ENCODE assay signal across 10 mouse cellular contexts in the genomic region with DNA sequence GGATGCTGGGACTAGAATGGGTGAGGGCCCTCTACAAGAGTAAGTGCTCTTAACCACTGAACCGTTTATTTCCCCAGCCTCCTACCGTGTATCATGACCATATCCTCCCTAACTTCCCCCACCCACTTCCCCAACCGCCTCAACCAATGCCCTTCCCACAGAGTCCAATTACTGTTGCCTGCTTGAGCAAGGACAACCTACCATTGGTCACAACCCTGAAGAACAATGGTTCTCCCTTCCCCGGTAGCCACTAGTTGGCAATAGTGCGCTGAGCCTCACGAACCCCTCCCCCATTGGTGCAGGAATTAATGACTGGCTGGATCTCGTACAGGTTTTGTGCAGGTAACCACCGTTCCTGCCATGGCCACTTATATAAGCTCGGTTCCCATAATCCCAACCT. TPM values are rescaled to one million over a fixed set of nuclear protein-coding genes. Genes with fewer than 3 reads are reported as not detected.
DNase-seq lines count a peak whose midpoint lies in the region; ATAC-seq and TF ChIP-seq lines count a peak whose summit lies in the region.
"Had no signal": no experiment of that assay in that cellular context is flagged by ENCODE, and none has a peak within 500 bp of the region (broad histone marks: within the 10 kb centered on the region; RNA-seq: fewer than 3 reads in every experiment).

No protein-coding gene starts in this region.

- no peaks in the 10 kb centered on the region for H3K36me3 ChIP-seq in liver, embryonic 11.5 days (ENCODE audit: control insufficient read depth, insufficient read depth, low read length)
- H3K36me3 ChIP-seq in liver, embryonic 13.5 days = no peaks in the 10 kb centered on the region
- H3K36me3 ChIP-seq: embryonic facial prominence, embryonic 10.5 days; midbrain, embryonic 15.5 days had no signal

- no peak for ATAC-seq in liver, embryonic 11.5 days (replicated peaks; ENCODE audit: low FRiP score)
- peak; percentile 45; the same call in 1 of the 2 replicates for ATAC-seq in liver, embryonic 13.5 days (ENCODE audit: low read depth)
- ATAC-seq: midbrain, embryonic 15.5 days had no signal

- no peak for TF ChIP-seq POLR2A in bone marrow, adult 2 months (IDR thresholded peaks at IDR 0.05; ENCODE audit: borderline replicate concordance, control insufficient read depth, low read depth, low read length)

- WGBS in liver, embryonic 11.5 days = 40% methylated on average over 9 of the region's 9 CpGs
- WGBS in bone marrow, adult 2 months = 26% methylated on average over 9 of the region's 9 CpGs
- WGBS in liver, embryonic 13.5 days (ENCODE audit: insufficient replicate concordance) = 38% methylated on average over 9 of the region's 9 CpGs

- H3K9ac ChIP-seq in liver, embryonic 11.5 days (ENCODE audit: low read depth, low read length) = no peak overlapping the region
- H3K9ac ChIP-seq in liver, embryonic 13.5 days = no peak overlapping the region
- H3K9ac ChIP-seq: midbrain, embryonic 15.5 days had no signal

- H3K4me2 ChIP-seq in liver, embryonic 11.5 days = no peak overlapping the region
- no peak overlapping the region for H3K4me2 ChIP-seq in liver, embryonic 13.5 days
- H3K4me2 ChIP-seq: midbrain, embryonic 15.5 days had no signal

- H3K9me3 ChIP-seq in liver, embryonic 11.5 days (ENCODE audit: control insufficient read depth, low read length) = no peaks in the 10 kb centered on the region
- H3K9me3 ChIP-seq in liver, embryonic 13.5 days (replicated peaks) = no peaks in the 10 kb centered on the region
- H3K9me3 ChIP-seq: embryonic facial prominence, embryonic 10.5 days; midbrain, embryonic 15.5 days had no signal

- no peaks in the 10 kb centered on the region for H3K27me3 ChIP-seq in liver, embryonic 11.5 days (replicated peaks; ENCODE audit: control insufficient read depth, insufficient read depth, low read length)
- no peaks in the 10 kb centered on the region for H3K27me3 ChIP-seq in liver, embryonic 13.5 days
- H3K27me3 ChIP-seq: midbrain, embryonic 15.5 days had no signal

- DNase-seq in liver = peak; percentile 38
- DNase-seq in liver, embryonic 11.5 days (ENCODE audit: low spot score) = no peak
- DNase-seq in liver, embryonic 13.5 days = no peak
- peak; percentile 20 to 43 for DNase-seq in natural killer cell, adult 2 months (ENCODE audit: low spot score in 2 of 2)
- no peak for DNase-seq in adrenal gland, adult 2 months
- DNase-seq in cerebellum, adult 8-10 months = no peak
- DNase-seq: gastrocnemius, postnatal 36 days had no signal

- H3K27ac ChIP-seq in liver, embryonic 11.5 days (ENCODE audit: low read depth, low read length) = no peak overlapping the region
- H3K27ac ChIP-seq in bone marrow, adult 2 months (ENCODE audit: control insufficient read depth, insufficient read depth, low read depth, low read length, poor library complexity) = peak overlapping the region; percentile 40; the same call in 1 of the 2 replicates
- H3K27ac ChIP-seq in liver, embryonic 13.5 days = no peak overlapping the region
- H3K27ac ChIP-seq: embryonic facial prominence, embryonic 10.5 days; midbrain, embryonic 15.5 days had no signal

- no peak overlapping the region for H3K4me3 ChIP-seq in liver, embryonic 11.5 days (ENCODE audit: low read depth, low read length)
- no peak overlapping the region for H3K4me3 ChIP-seq in bone marrow, adult 2 months (replicated peaks; ENCODE audit: control insufficient read depth, low read depth, low read length)
- no peak overlapping the region for H3K4me3 ChIP-seq in liver, embryonic 13.5 days (replicated peaks)
- H3K4me3 ChIP-seq: embryonic facial prominence, embryonic 10.5 days; midbrain, embryonic 15.5 days had no signal

- peaks cover 14% of the 10 kb centered on the region for H3K4me1 ChIP-seq in liver, embryonic 11.5 days (replicated peaks; ENCODE audit: control insufficient read depth, insufficient read depth, low read length)
- H3K4me1 ChIP-seq in bone marrow, adult 2 months (ENCODE audit: control insufficient read depth, insufficient read depth, low read length) = peaks cover 12% of the 10 kb centered on the region
- H3K4me1 ChIP-seq in liver, embryonic 13.5 days (replicated peaks) = peaks cover 50% of the 10 kb centered on the region
- H3K4me1 ChIP-seq: midbrain, embryonic 15.5 days had no signal

- peak; percentile 44; the same call in 1 of the 2 replicates for TF ChIP-seq CTCF in bone marrow, adult 2 months (IDR thresholded peaks at IDR 0.05; ENCODE audit: control insufficient read depth, insufficient read depth, low read length)

RNA-seq across cellular contexts. Expression of a gene that starts 19.6 kb away (rescaled TPM):
- polyA plus RNA-seq in liver, embryonic 11.5 days (2014; fragmentation: Nextera tagmentation; extraction: Ambion mirVana) = 0.58 and 0.70 TPM in 2 replicates
- polyA plus RNA-seq in bone marrow, adult 2 months (2011; ENCODE audit: insufficient read depth, insufficient read length, low replicate concordance, missing spikeins) = 2.7 and 4.6 TPM in 2 replicates
- polyA plus RNA-seq in liver, embryonic 13.5 days (2015; fragmentation: Nextera tagmentation; extraction: Ambion mirVana) = 0.46 and 0.56 TPM in 2 replicates
- total RNA-seq in adrenal gland, adult 2 months (2021) = 1 to 10 TPM; 1.4 to 5.1 TPM
- 3.4 and 7.0 TPM in 2 replicates for polyA plus RNA-seq in adrenal gland, adult 2 months (2012; rRNA removed)

RNA-seq across cellular contexts. Expression of a gene that starts 28.4 kb away (rescaled TPM):
- 4.8 and 5.7 TPM in 2 replicates for polyA plus RNA-seq in liver, embryonic 11.5 days (2014; fragmentation: Nextera tagmentation; extraction: Ambion mirVana)
- 6.0 and 8.1 TPM in 2 replicates for polyA plus RNA-seq in bone marrow, adult 2 months (2011; ENCODE audit: insufficient read depth, insufficient read length, low replicate concordance, missing spikeins)
- polyA plus RNA-seq in liver, embryonic 13.5 days (2015; fragmentation: Nextera tagmentation; extraction: Ambion mirVana) = 3.0 and 3.7 TPM in 2 replicates
- total RNA-seq in adrenal gland, adult 2 months (2021) = 1 to 10 TPM; 2.2 to 2.8 TPM
- polyA plus RNA-seq in adrenal gland, adult 2 months (2012; rRNA removed) = 8.7 and 12.4 TPM in 2 replicates

Comparison
In these comparisons a context has a peak if more than half of its experiments do, and no peak if none do; other contexts are left out.
1. DNase-seq: peak in liver (single experiment) and natural killer cell, adult 2 months (2 of 2); none in liver, embryonic 11.5 days (single experiment), liver, embryonic 13.5 days (single experiment), adrenal gland, adult 2 months (single experiment) and cerebellum, adult 8-10 months (single experiment).